Mouse (Mus musculus): ENCODE measurements around the gene Rpl23a. TPM values are rescaled to one million over a fixed set of nuclear protein-coding genes. Genes with fewer than 3 reads are reported as not detected.

Rpl23a gene
- total and polyA plus RNA-seq, 3 experiments = 2,992 to 3,939 (median 3,361) TPM

DNA sequence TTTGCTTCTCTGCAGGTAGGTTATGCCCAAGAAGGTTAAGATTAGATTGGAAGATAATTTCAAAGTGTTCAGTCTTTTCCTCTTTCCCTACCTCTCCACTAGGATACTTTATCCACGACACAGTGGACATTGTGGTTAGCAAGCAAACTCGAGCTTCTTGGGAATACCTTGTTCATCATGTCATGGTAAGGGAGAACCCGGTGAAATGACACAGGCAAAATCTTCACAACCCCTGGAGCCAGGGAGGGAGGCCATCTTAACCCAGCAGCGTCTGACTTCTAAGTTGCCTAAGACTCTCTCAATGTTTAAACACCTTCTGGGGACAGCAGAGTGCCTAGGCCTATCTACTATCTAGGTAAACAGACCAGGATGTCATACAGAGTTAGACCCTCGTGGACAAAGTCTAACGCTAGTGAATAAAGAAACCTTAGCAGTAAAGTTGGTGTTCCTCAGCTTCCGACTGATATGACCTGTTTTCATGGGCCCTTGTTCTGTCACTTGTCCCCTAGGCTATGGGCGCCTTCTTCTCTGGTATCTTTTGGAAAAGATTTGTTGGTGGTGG is 3.9 kb downstream of the Rpl23a start (continued):
- no peak for TF ChIP-seq CHD1 (IDR thresholded peaks at IDR 0.05; ENCODE audit: low read depth, low read length)
- no peak for TF ChIP-seq MEF2A (IDR thresholded peaks at IDR 0.05; ENCODE audit: borderline replicate concordance, low read depth, low read length)
- no peak for TF ChIP-seq PAX5 (IDR thresholded peaks at IDR 0.05; ENCODE audit: low read length)
- TF ChIP-seq ELF1 (IDR thresholded peaks at IDR 0.05; ENCODE audit: low read depth, low read length) = no peak
- no peak for TF ChIP-seq GABPA (IDR thresholded peaks at IDR 0.05; ENCODE audit: insufficient replicate concordance, low read depth, low read length)
- TF ChIP-seq MAFK (IDR thresholded peaks at IDR 0.05; ENCODE audit: insufficient replicate concordance, low read length) = 0 out of 2 replicates have a peak, but pooled peaks have one; percentile 9
- TF ChIP-seq USF1 (IDR thresholded peaks at IDR 0.05; ENCODE audit: low read depth, low read length) = no peak
- peak; percentile 18; the same call in 1 of the 2 replicates for TF ChIP-seq POLR2A (IDR thresholded peaks at IDR 0.05; ENCODE audit: low read depth, low read length)
- no peak; the same call in 1 of the 2 replicates for TF ChIP-seq POLR2AphosphoS2 (IDR thresholded peaks at IDR 0.05; ENCODE audit: low read depth, low read length)
- TF ChIP-seq MAX (IDR thresholded peaks at IDR 0.05; ENCODE audit: low read length) = peak; percentile 46; the same call in 1 of the 2 replicates
- TF ChIP-seq IRF4 (IDR thresholded peaks at IDR 0.05; ENCODE audit: low read depth, low read length) = no peak
- no peak for TF ChIP-seq RAD21 (IDR thresholded peaks at IDR 0.05; ENCODE audit: low read depth, low read length)

DNA sequence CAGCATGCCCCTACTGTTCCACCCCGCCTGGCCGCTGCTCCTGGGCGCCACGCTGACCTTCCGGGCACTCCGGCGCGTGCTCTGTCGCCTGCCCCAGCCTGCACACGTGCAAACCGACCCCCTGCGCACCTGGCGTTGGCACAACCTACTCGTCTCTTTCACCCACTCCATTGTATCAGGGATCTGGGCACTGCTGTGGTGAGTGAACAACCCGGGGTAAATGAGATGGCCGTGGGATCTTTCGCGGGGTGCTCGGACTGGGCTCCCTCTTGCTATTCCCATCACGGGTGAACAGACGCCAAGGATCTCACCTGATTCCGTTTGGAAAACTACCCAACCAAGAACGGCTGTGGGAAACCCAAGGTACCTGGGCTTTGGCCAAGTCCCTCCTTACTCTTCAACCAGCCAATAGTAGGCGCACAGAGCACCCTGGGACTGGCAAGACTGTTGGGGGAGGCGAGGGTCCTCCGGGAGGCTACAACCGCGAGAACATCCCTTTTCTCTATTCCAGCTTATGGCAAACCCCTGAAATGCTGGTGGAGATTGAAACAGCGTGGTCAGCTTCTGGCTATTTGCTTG is 4.4 kb downstream of the Rpl23a start:
- peak; percentile 90 for TF ChIP-seq MAX (IDR thresholded peaks at IDR 0.05; ENCODE audit: low read length)
- TF ChIP-seq ZMIZ1 (IDR thresholded peaks at IDR 0.05; ENCODE audit: low read depth, low read length) = no peak; the same call in 1 of the 2 replicates
- no peak; the same call in 1 of the 2 replicates for TF ChIP-seq ZKSCAN1 (IDR thresholded peaks at IDR 0.05; ENCODE audit: borderline replicate concordance, low read depth, low read length)
- no peak for TF ChIP-seq GABPA (IDR thresholded peaks at IDR 0.05; ENCODE audit: insufficient replicate concordance, low read depth, low read length)
- TF ChIP-seq MAZ (IDR thresholded peaks at IDR 0.05; ENCODE audit: low read depth, low read length) = no peak
- peak; percentile 64 for TF ChIP-seq MEF2A (IDR thresholded peaks at IDR 0.05; ENCODE audit: borderline replicate concordance, low read depth, low read length)
- TF ChIP-seq MYC (IDR thresholded peaks at IDR 0.05; ENCODE audit: low read depth, low read length) = peak; percentile 83; the same call in 1 of the 2 replicates
- TF ChIP-seq MXI1 (IDR thresholded peaks at IDR 0.05; ENCODE audit: low read depth, low read length) = peak; percentile 95
- no peak for TF ChIP-seq ZNF384 (IDR thresholded peaks at IDR 0.05; ENCODE audit: low read depth, low read length)
- peak; percentile 69 for TF ChIP-seq POLR2A (IDR thresholded peaks at IDR 0.05; ENCODE audit: low read depth, low read length)
- TF ChIP-seq BHLHE40 (IDR thresholded peaks at IDR 0.05; ENCODE audit: low read depth, low read length) = peak; percentile 98
- TF ChIP-seq JUND (conservative IDR thresholded peaks at IDR 0.05; ENCODE audit: low read depth, low read length) = no peak
- peak; percentile 71 for TF ChIP-seq NRF1 (IDR thresholded peaks at IDR 0.05; ENCODE audit: low read depth, low read length)
- TF ChIP-seq KAT2A (IDR thresholded peaks at IDR 0.05; ENCODE audit: insufficient replicate concordance, low read length) = 0 out of 2 replicates have a peak, but pooled peaks have one; percentile 17
- no peak for TF ChIP-seq RAD21 (IDR thresholded peaks at IDR 0.05; ENCODE audit: low read depth, low read length)
- TF ChIP-seq USF2 (conservative IDR thresholded peaks at IDR 0.05; ENCODE audit: low read depth, low read length) = no peak; the same call in none of the 2 replicates
- TF ChIP-seq RCOR1 (conservative IDR thresholded peaks at IDR 0.05; ENCODE audit: low read depth, low read length) = peak; percentile 83
- peak; percentile 85 for TF ChIP-seq CHD2 (IDR thresholded peaks at IDR 0.05; ENCODE audit: low read length)
- 0 out of 4 replicates have a peak, but pooled peaks of 1 of the 2 experiments have one; percentile 10 for TF ChIP-seq CTCF (conservative IDR thresholded peaks at IDR 0.05 in 1 of 2, IDR thresholded peaks at IDR 0.05 in 1 of 2; ENCODE audit: low read depth in 2 of 2, low read length in 2 of 2)
- TF ChIP-seq SMC3 (IDR thresholded peaks at IDR 0.05; ENCODE audit: low read depth, low read length) = no peak
- no peak for TF ChIP-seq JUN (IDR thresholded peaks at IDR 0.05; ENCODE audit: insufficient read depth, low read depth, low read length)
- no peak; the same call in 1 of the 2 replicates for TF ChIP-seq SIN3A (IDR thresholded peaks at IDR 0.05; ENCODE audit: low read length)
- TF ChIP-seq ELF1 (IDR thresholded peaks at IDR 0.05; ENCODE audit: low read depth, low read length) = no peak
- TF ChIP-seq TCF12 (IDR thresholded peaks at IDR 0.05; ENCODE audit: low read depth, low read length) = 0 out of 2 replicates have a peak, but pooled peaks have one; percentile 1
- TF ChIP-seq ETS1 (conservative IDR thresholded peaks at IDR 0.05; ENCODE audit: low read depth, low read length) = 0 out of 2 replicates have a peak, but pooled peaks have one; percentile 15
- TF ChIP-seq USF1 (IDR thresholded peaks at IDR 0.05; ENCODE audit: low read depth, low read length) = no peak
- Histone ChIP-seq H3K27me3 (replicated peaks) (no peaks in the 10 kb centered on the region), H3K9ac (ENCODE audit: insufficient read depth, low read depth) (peak overlapping the region; percentile 61), H3K4me2 (ENCODE audit: insufficient read depth, low read depth, poor library complexity, severe bottlenecking) (peak overlapping the region; percentile 59), H3K9me3 (replicated peaks; ENCODE audit: low read length) (no peaks in the 10 kb centered on the region), H3K36me3 (replicated peaks in 1 of 2; ENCODE audit: control insufficient read depth in 1 of 2, insufficient read depth in 1 of 2, low read length in 1 of 2) (peaks cover 26 to 40% of the 10 kb centered on the region in 2 experiments), H3K79me2 (replicated peaks; ENCODE audit: control insufficient read depth, extremely low read depth, insufficient read depth, poor library complexity, severe bottlenecking) (peaks cover 38% of the 10 kb centered on the region), H3K27ac (ENCODE audit: insufficient read depth, low read depth) (peak overlapping the region; percentile 94), H3K4me3 (replicated peaks in 1 of 3; ENCODE audit: low read depth in 2 of 3, low read length in 2 of 3, poor library complexity in 1 of 3) (peak overlapping the region; percentile 53 to 72 (median 65)), H3K4me1 (ENCODE audit: control insufficient read depth in 1 of 2, insufficient read depth in 2 of 2) (peaks cover 13 to 59% of the 10 kb centered on the region in 2 experiments)
- in situ Hi-C loops (cut with MboI; ENCODE audit: low pct_ligation_motif_present, low pct_unique_long_range_greater_than_20kb, low sequenced_read_pairs) (loop anchor here (5.0 to 10.0 kb wide), 3 partner anchors 122 to 352 kb away; no protein-coding TSS in a partner anchor), dilution Hi-C loops (cut with MboI; ENCODE audit: extremely low pct_ligation_motif_present, extremely low pct_unique_long_range_greater_than_20kb, low sequenced_read_pairs) (no loop called here)
- peak; percentile 86 for DNase-seq (ENCODE audit: extremely low read depth)
